Mouse (Mus musculus) embryo, embryonic 11 days (tissue): ENCODE measurements at regions not wholly inside any gene's neighbourhood (a gene's known extent, or its start where the extent isn't known, plus 50 kb on each side); places are given as distances from the start of the nearest gene placed in this dataset.

Source experiments
- DNase-seq: peaks from one replicate; pipeline ENCODE4 v3.0.0-alpha.2; 2015

- DNase-seq: peak; percentile 6
Measured at GRCm38 (mm10) chr8:73767233-73767632, 413.9 kb upstream of the Large1 start.

GRCm38 (mm10) chr8:73758771-73759170 lies 405.4 kb upstream of the Large1 start:
- DNase-seq: no peak

GRCm38 (mm10) chr8:73750571-73750970 lies 397.2 kb upstream of the Large1 start:
- DNase-seq: no peak

DNA sequence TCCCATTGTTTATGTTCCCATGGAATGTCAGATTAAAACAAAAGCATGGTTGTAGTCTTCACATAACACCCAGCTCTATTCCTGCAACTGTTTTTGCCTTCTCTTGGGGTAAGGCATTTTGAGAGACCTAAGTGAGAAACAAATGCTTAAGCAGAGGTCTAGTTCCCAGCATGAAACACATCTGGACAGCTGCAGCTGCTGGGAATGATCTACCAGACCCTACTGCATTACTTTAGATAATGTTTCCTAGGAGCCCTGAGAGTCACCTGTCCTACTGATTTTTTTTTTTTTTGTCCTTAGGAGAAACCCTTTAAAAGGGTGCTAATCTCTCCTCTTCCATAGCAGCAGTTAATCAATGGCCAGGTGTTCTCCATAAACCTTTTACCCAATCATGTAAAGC lies 353.5 kb upstream of the Large1 start:
- DNase-seq: no peak
